Mouse (Mus musculus): ENCODE results near the gene Kcnk4.

DNA sequence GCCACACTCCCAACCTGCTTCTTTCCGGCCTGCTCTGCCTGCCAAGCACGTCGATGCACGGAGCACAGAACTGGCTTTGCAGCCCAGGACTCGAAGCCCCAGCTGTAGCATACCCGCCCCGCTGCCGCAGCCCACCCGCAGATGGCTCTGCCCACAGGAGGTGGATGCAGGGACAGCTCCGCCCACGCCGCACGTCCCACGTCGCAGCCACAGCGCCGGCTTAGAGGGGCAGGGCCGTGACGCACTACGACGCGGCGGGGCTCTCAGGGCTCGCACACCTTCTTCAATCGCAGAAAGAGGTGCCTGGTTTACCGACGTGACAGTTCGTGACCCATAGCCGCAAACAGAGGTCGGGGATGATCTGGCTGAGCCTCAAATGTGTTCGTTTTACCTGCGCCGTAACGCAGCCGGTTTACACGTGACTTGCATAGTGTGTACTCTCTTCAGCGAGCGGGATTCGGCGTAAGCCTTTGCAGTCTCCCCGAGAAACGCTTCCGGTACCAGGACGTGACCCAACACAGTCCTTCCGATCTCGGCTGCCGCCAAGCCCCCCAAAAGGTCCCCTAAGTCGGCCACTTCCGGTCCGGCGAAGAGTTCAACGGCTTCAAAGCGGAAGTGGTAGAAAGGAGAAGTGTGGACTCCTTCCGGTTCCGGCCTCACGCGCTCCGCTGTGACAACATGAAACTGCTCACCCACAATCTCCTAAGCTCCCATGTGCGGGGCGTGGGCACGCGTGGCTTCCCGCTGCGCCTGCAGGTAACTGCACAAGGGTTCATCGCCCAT is 24.6 kb downstream of the Kcnk4 start, which contains the start of the genes Trmt112 and Prdx5:
- no peak for TF ChIP-seq CTCF (IDR thresholded peaks at IDR 0.05; ENCODE audit: borderline replicate concordance, extremely low read depth, insufficient read depth, insufficient read length)
- TF ChIP-seq POLR2A (IDR thresholded peaks at IDR 0.05; ENCODE audit: borderline replicate concordance, extremely low read depth, insufficient read depth, insufficient read length, poor library complexity, severe bottlenecking) = peak; percentile 51; the same call in 1 of the 2 replicates
